Mouse (Mus musculus) adrenal gland, postnatal 4 days (tissue): ENCODE results near the gene Cda. TPM values are rescaled to one million over a fixed set of nuclear protein-coding genes. Genes with fewer than 3 reads are reported as not detected.
A peak's percentile ranks its signal among the peaks of the same experiment; 100 is the strongest.

ENCODE experiments used
- DNase-seq, 2 experiments: peaks; one replicate each; pipeline ENCODE4 v3.0.0; 2021 to 2022; ENCODE audit warnings: low spot score in 2 of 2, mixed read lengths in 2 of 2
- long read RNA-seq, 2 experiments: library from polyadenylated mRNA; stranded (forward); transcript quantifications; one replicate each; pipeline ENCODE4 v2.0.0; 2021
- total RNA-seq, 2 experiments: library from RNA; stranded (reverse); gene quantifications; 2 replicates each; pipeline ENCODE4 v1.2.3; 2021

Cda gene
- total RNA-seq = 10 to 100 TPM; 15.7 to 22.9 TPM
- long read RNA-seq, experiment 1, transcript Cda-201 (4 exons, 846 nt) = major isoform, 8 of 21 reads
- long read RNA-seq, experiment 1, transcript Cda-202 (2 exons, 720 nt) = minor isoform, 5 of 21 reads
- long read RNA-seq, experiment 1, partial matches to known transcripts = 0 of 21 reads
- long read RNA-seq, experiment 1, other reads (novel, unspliced or antisense) = 8 of 21 reads
- long read RNA-seq, experiment 2, transcript Cda-202 (2 exons, 720 nt) = minor isoform, 6 of 19 reads
- long read RNA-seq, experiment 2, transcript Cda-201 (4 exons, 846 nt) = major isoform, 9 of 19 reads
- long read RNA-seq, experiment 2, partial matches to known transcripts = 0 of 19 reads
- long read RNA-seq, experiment 2, other reads (novel, unspliced or antisense) = 4 of 19 reads

GRCm38 (mm10) chr4:138367641-138368497, at the start of gene Cda:
TSS of gene Cda (minus strand) at chr4:138367992.
- DNase-seq = peak; percentile 46 to 72

DNA sequence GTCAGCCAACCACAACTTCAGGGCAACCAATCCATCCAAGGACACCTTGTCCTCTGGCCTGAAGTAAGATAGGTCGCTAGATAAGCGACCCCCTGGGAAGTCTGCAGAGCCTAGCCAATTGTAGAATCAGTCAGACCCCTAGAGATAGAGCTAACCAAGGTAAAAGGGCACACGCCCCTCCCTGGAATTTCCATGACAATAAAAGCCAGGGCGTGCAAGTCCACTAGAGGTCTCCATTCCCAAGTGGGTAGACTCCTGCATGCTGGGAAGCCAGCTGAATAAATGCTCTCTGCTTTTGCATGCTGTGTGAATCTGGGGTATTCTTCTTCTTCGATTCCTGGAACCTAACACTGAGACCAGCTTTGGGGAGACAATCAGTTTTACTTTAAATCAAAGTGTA, 48.6 kb upstream of the Cda start:
- DNase-seq = no peak

- no peak for DNase-seq
These were observed 48.2 kb upstream of the Cda start for GRCm38 (mm10) chr4:138415991-138416390.

DNA sequence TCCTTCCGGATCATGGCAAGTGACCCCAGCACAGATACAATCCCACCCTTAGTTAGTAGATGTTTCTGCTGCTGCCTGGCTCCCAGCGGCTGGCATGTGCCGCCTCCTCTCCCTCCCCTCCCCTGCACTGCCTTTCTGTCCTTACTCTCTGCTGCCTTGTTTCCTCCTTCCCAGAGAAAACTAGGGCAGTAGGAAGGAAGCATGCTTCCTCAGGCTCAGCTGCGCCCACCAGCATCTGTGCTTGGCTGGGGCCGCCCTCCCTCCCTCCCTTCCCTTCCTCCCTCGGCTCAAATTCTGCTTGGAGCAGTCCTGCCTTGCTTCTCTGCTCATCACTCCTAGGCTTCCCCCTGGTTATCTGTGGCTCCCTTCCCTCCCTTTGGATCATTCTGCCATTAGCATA, 46.9 kb upstream of the Cda start:
- DNase-seq = no peak

DNA sequence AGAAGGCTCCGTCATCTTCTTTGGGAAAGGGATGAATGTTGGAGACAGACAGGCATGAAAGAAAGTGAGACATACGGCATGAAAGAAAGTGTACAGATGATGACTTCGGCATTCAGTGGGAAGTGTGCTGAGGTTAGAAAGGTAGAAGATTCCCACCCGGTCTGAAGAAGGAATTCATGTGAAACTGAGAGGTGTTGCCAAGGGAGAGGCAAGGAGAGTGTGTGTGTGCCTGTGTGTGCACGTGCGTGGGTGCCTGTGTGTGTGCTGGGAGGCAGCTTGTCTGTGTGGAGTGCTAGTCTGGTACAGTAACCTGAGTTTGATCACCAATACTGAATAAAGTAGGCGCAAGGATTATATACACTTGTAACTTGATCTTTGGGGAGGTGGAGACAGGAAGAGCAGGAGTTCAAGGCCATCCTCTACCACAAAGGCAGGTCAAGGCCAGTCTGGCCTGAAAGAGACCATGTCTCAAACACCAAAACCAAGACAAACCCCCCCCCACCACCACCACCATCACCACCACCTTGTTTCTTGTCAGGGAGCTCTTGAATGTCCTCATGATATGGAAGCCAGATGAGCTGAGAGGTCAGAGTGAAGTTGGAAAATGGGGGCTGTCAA, 43.8 kb upstream of the Cda start:
- DNase-seq = no peak

GRCm38 (mm10) chr4:138411011-138411410, 43.2 kb upstream of the Cda start:
- DNase-seq = no peak

DNA sequence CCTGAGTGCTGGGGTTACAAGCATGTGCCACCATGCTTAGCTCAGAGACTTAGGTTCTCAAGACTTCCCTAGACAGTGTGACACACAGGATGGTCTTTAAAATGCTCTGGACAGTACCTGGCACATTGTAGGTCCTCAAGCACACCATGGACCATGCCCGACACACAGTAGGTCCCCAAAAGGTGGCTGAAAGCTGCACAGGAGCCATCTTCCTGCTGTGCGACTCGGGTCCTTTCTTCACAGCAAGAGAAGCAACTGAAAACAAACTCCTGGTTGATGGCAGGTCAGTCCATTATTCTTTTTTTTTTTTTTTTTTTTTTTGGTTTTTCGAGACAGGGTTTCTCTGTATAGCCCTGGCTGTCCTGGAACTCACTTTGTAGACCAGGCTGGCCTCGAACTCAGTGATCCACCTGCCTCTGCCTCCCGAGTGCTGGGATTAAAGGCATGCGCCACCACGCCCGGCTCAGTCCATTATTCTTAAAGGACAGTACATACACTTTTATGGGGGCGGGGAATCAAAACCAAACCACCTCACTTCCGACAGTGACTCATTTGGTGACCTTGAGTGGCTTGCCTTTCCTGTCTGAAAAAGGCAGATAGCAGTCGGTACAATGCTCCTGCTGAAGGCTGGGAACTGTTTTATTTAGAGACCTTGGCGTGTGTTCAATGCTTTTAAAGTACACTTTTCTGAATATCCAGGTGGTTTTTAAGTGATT, 39.8 kb upstream of the Cda start:
- peak in 1 of 2 experiments; percentile 34 for DNase-seq

DNA sequence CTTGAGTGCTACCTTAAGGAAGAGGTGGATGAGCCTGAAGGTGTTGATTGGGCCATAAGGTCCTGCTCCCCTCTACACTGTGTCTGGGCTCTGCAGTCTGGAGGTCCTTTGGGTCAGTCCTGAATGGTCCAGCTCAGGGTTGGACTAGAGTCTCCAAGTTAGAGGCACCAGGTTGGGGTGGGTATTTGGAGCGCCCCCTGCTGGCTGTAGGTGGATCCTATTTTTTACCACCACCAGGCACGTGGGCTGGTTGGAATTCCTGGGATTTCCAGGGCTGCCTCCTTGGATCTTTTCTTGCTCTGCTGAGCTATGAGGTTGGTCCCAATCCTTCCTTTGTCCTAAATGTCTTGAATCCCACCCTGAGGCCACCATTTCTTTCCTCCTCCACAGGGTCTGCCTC, 37.0 kb upstream of the Cda start:
- DNase-seq = no peak

DNA sequence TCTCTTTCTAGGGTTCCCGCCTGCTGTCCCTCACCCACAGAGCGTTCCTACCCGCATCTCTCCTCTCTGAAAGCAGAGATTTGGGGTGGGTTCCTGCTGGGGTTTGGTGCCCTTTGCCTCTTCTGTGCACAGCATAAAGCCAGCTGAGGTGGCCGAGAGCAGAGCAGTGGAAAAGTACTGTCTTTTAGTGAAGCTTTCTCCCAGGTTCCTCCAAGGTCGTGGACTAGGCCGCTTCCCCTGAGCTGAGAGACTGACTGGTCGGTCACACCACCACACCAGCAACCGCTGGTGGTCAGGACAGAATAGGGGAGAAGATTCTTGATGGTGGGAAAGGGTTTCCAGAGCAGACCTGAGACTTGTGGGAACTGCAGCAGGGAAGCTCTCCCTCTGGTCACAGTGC, 28.9 kb upstream of the Cda start:
- DNase-seq = no peak

DNA sequence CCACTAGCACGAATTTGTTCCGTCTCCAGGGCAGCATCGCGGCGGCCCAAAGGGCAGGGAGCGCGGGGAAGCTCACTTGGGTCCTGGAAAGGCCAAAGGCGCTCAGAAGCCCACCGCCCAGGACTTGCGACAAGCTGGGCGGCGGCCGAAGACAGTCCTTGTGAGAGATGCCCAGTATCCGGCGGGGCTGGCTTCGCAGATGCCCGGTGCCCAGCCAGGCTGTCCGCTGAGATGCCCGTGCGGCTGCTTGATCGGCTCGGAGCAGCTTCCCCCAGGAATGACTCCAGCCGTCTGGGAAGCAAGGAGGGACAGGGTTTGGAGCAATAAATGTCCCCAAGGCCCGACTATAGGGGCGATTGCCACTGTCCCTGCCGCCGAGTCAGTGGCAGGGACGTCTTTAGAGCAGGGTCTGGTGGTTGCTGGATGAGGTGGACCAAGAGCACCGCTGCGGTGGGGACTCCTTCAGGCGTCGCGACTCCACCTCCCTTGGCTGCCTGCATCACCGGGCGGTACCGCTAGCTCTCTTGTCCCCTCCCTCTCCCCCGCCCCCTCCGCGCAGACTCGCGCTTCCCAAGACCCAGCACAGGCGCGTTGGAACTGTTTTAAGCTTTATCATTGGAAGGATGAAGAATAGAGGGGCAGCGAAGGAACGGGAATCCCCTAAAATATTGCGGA, 28.3 kb upstream of the Cda start, which contains the start of gene Fam43b:
TSS of gene Fam43b (minus strand) at position 558 of the 675 bp plus-strand sequence.
- DNase-seq = peak in 1 of 2 experiments; percentile 37

DNA sequence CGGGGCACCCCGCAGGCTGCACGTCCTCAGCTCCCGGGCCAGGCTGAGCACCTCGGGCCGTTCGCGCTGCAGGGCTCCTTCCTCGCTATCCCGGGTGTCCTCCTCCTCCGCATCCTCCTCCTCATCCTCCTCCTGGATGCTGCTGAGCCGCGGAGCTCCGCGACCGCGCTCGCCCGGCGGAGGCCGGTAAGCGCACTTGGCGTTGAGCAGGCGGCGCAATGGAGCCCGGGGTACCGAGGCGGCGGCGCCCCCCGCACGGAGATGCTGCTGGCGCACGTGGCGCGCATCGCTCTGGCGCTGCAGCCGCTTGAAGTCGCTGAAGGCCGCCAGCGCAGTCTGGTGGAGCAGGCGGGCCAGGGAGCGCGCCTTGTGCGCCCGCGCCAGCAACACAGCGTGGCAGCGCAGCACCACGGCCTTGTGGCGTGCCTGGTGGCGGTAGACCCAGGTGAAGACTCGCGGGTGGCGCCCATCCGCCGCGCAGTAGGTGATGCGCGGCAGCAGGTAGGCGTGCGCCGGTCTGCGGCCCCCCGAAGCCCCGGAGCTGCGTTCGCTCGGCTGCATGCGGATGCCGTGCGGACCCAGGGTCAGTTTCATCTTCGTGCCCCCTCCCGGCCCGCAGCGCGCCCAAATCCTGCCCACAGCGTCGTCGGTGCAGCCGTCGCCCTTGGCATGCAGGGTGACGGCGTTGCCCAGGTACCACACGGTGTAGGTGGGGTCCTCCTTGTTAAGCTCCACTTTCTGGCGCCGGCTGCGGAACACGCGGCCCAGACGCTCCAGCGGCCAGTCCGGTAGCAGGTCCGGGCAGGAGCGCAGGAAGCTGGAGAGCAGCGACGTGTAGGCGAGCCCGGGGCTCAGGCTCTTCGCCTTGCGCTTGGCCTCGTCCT, 27.5 kb upstream of the Cda start:
- no peak for DNase-seq

DNA sequence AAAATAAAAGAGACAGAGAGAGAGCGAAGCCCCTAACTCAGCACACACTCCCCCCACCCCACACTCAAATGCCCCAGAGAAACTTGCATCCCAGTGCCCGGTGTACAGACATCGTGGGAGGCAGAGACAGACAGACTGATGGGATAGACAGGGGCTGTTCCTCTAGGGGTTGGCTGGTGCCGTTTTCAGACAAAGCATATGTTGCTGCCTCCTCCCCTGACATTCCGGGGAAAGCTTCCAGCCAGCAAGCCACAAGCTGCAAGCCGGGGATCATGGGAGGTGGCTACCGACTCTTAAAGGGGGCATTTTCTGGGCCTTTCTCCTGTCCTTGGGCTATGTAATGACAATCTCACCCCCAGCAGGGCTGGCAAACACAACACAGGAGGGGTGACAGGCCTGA, 25.9 kb upstream of the Cda start:
- no peak for DNase-seq

- DNase-seq = no peak
These were observed 16.0 kb upstream of the Cda start for GRCm38 (mm10) chr4:138383789-138384188.

- no peak for DNase-seq
These were observed 14.7 kb upstream of the Cda start for GRCm38 (mm10) chr4:138382462-138382861.

GRCm38 (mm10) chr4:138380132-138380689, 12.4 kb upstream of the Cda start:
- no peak for DNase-seq

GRCm38 (mm10) chr4:138379091-138379840, 11.5 kb upstream of the Cda start:
- DNase-seq = peak in 1 of 2 experiments; percentile 51

- DNase-seq = no peak
These were observed 9.7 kb upstream of the Cda start for GRCm38 (mm10) chr4:138377526-138377925.

DNA sequence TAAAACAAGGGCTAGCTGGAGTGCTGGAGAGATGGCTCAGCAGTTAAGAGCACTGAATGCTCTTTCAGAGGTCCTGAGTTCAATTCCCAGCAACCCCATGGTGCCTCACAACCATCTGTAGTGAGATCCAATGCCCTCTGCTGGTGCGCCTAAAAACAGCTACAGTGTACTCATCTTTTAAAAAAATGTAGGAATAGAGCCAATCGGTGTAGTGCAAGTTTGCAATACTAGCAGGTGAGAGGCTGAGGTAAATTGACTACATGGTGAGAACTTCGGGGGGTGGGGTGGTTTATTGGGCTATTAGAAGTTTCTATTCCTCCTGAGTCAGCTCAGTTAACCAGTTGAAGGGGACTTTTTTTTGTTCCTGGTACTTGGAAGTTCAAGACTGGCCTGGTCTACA, 7.3 kb upstream of the Cda start:
- no peak for DNase-seq
